15 mouse cellular contexts compared by ENCODE assay signal in the genomic region with DNA sequence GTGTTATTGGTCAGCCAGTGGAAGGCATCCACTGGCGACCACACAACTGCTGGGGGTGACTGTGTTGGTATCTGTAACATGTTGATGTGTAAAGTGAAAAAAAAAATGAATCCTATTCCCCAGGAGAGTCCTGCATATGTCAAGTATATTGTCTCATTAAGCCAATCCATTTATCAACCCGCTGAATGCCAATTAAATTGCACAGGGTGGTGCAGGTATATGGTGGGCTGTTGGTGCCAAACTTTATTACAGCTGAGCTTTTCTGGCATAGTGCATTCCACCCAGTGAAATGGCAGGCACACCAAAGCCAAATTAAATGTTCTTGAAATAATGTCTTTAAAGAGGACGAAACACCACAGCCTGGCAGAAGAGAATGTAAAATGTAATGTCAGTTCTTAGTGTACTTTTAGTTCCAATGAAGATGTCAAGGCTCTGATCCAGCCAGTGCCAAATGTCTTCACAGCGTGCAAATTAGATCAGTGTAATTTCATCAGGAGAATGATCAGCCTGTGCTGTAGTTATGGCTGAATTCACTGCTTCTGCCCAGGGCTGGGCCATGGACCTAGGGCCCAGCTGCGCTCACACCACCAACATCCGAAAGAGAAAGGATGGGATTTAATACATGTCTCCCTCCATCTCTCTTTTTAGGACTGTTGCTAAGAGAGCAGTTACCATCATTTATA.
"Had no signal": no experiment of that assay in that cellular context is flagged by ENCODE, and none has a peak within 500 bp of the region (broad histone marks: within the 10 kb centered on the region; RNA-seq: fewer than 3 reads in every experiment).

No protein-coding gene starts in this region.

- H3K9me3 ChIP-seq: limb, embryonic 12.5 days; liver, embryonic 13.5 days; lung, embryonic 15.5 days; megakaryocyte, embryonic 14.5 days; midbrain, embryonic 12.5 days had no signal

- ATAC-seq: liver, postnatal 0 days had no signal

- H3K4me1 ChIP-seq: liver, embryonic 13.5 days had no signal

- H3K27ac ChIP-seq: left cerebral cortex, adult 2 months; limb, embryonic 12.5 days; liver, embryonic 13.5 days; lung, embryonic 15.5 days; macrophage; midbrain, embryonic 12.5 days; stomach, postnatal 0 days had no signal

- H3K9ac ChIP-seq: limb, embryonic 12.5 days; liver, embryonic 13.5 days; liver, postnatal 0 days; lung, embryonic 15.5 days; midbrain, embryonic 12.5 days had no signal

- H3K36me3 ChIP-seq: limb, embryonic 12.5 days; liver, embryonic 13.5 days; lung, embryonic 15.5 days; midbrain, embryonic 12.5 days had no signal

- H3K27me3 ChIP-seq: limb, embryonic 12.5 days; liver, embryonic 13.5 days; lung, embryonic 15.5 days; megakaryocyte, embryonic 14.5 days; midbrain, embryonic 12.5 days had no signal

- H3K4me3 ChIP-seq: left cerebral cortex, adult 2 months; limb, embryonic 12.5 days; liver, embryonic 13.5 days; lung, embryonic 15.5 days; megakaryocyte, embryonic 14.5 days; midbrain, embryonic 12.5 days had no signal

- DNase-seq: kidney, adult 18-20 months; kidney, postnatal 10 days; kidney, postnatal 4 days; liver; liver, embryonic 13.5 days; liver, postnatal 0 days; lung, postnatal 14 days; thymus, postnatal 4 days had no signal

- H3K4me2 ChIP-seq: limb, embryonic 12.5 days; liver, embryonic 13.5 days; lung, embryonic 15.5 days; midbrain, embryonic 12.5 days had no signal
